Mouse (Mus musculus) C2C12 (cell line): ENCODE measurements around the gene Neu3.

Source experiments
- CTCF ChIP-seq: IDR thresholded peaks from one replicate; pipeline ENCODE4 v1.5.1; 2011; ENCODE audit not compliant: control insufficient read depth, insufficient read depth, insufficient read length
- MAX ChIP-seq: IDR thresholded peaks from one replicate; pipeline ENCODE4 v1.6.1; 2011; ENCODE audit warnings: mild to moderate bottlenecking, control low read depth
- USF1 ChIP-seq: IDR thresholded peaks from one replicate; pipeline ENCODE4 v1.6.1; 2011; ENCODE audit warnings: low read depth, mild to moderate bottlenecking, control low read depth, moderate library complexity

GRCm38 (mm10) chr7:99853350-99853749 lies 25.1 kb upstream of the Neu3 start:
- no peak for TF ChIP-seq CTCF
- TF ChIP-seq USF1, result no peak
- no peak for TF ChIP-seq MAX
